Mouse (Mus musculus): ENCODE measurements around the gene Tfg.

The Tfg gene

GRCm38 (mm10) chr16:56646382-56647172 is 70.7 kb downstream of the Tfg start:
- ATAC-seq (ENCODE audit: insufficient number of reproducible peaks, low FRiP score, low TSS enrichment): no peak

DNA sequence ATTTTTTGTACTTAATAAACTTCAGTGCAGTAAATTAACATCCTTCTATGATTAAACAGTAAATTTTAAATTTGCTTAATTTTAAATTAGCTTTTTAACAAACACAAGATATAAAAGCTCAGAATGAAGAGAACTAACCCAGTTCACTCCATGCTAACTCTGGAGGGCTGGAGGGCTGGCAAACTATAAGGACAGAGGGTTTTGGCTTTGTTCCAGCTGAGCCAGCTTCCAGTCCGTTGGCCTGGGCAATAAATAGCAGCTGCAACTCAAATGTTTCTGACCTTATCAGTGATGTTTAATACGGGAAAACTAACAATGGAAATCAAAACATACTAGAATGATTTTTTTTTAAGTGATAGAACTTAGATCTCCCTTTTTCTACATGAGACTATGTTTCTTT is 72.0 kb downstream of the Tfg start:
- no peak for ATAC-seq (ENCODE audit: insufficient number of reproducible peaks, low FRiP score, low TSS enrichment)

All from cerebellum, adult (tissue).